Mouse (Mus musculus) limb, embryonic 11.5 days (tissue): ENCODE data around the gene Vmn1r231. TPM values are rescaled to one million over a fixed set of nuclear protein-coding genes. Genes with fewer than 3 reads are reported as not detected.

ENCODE experiments used
- polyA plus RNA-seq: library from polyadenylated mRNA; unstranded; fragments of >200 nt; fragmentation: Nextera tagmentation; extraction: Ambion mirVana; gene quantifications from 2 replicates; pipeline ENCODE4 v1.2.1, GENCODE M21; 2014

Gene Vmn1r231
- polyA plus RNA-seq, 1 experiment from 2014 or later = not detected

Other genes starting within 250 kb of the Vmn1r231 start
- gene Vmn1r226, start 222.2 kb downstream of the Vmn1r231 start, polyA plus RNA-seq = not detected in 2 replicates
- not detected in 2 replicates for gene Vmn1r227, start 175.2 kb downstream of the Vmn1r231 start, polyA plus RNA-seq
- not detected in 2 replicates for gene Vmn1r228, start 118.9 kb downstream of the Vmn1r231 start, polyA plus RNA-seq
- gene Vmn1r229, start 93.5 kb downstream of the Vmn1r231 start, polyA plus RNA-seq = 0.01 TPM in 1 of 2 replicates, not detected in the other
- not detected in 2 replicates for gene Vmn1r230, start 64.6 kb downstream of the Vmn1r231 start, polyA plus RNA-seq
- gene Vmn1r232, start 14.6 kb upstream of the Vmn1r231 start, polyA plus RNA-seq = not detected in 2 replicates
- 431 TPM in 2 replicates for gene Ppp2r1a, start 40.2 kb upstream of the Vmn1r231 start, polyA plus RNA-seq
- gene Vmn1r233, start 91.4 kb upstream of the Vmn1r231 start, polyA plus RNA-seq = not detected in 2 replicates
- gene Zfp160, start 103.8 kb upstream of the Vmn1r231 start, polyA plus RNA-seq = 20.2 and 22.4 TPM in 2 replicates